Mouse (Mus musculus): ENCODE measurements around the gene Ptcd1.
"Not testable (repeated sequence)": the region's sequence is repeated elsewhere in the genome, so short reads cannot be mapped to it uniquely, and the experiment has no call there.

GRCm38 (mm10) chr5:145101451-145101850 lies 65.5 kb downstream of the Ptcd1 start:
- not testable (repeated sequence) for TF ChIP-seq CTCF (IDR thresholded peaks at IDR 0.05; ENCODE audit: extremely low read depth, insufficient read depth, insufficient read length, insufficient replicate concordance); POLR2A (IDR thresholded peaks at IDR 0.05; ENCODE audit: low read depth, low read length)
